Comparison of ENCODE assay signal across 27 mouse cellular contexts in genomic region chr13:47892569-47892968, GRCm38 (mm10).
"Had no signal": no experiment of that assay in that cellular context is flagged by ENCODE, and none has a peak within 500 bp of the region (broad histone marks: within the 10 kb centered on the region; RNA-seq: fewer than 3 reads in every experiment).

No protein-coding gene starts in this region.

- H3K36me3 ChIP-seq: heart, embryonic 10.5 days; heart, embryonic 12.5 days; hindbrain, embryonic 10.5 days; hindbrain, embryonic 12.5 days; hindbrain, embryonic 15.5 days; intestine, embryonic 15.5 days; kidney, embryonic 15.5 days; limb, embryonic 13.5 days; limb, embryonic 15.5 days; liver, embryonic 12.5 days had no signal

- H3K27me3 ChIP-seq: heart, embryonic 12.5 days; hindbrain, embryonic 12.5 days; hindbrain, embryonic 15.5 days; intestine, embryonic 15.5 days; kidney, embryonic 15.5 days; limb, embryonic 13.5 days; limb, embryonic 15.5 days; liver, embryonic 12.5 days had no signal

- H3K4me1 ChIP-seq: heart, embryonic 10.5 days; heart, embryonic 12.5 days; hindbrain, embryonic 12.5 days; hindbrain, embryonic 15.5 days; intestine, embryonic 15.5 days; kidney, embryonic 15.5 days; limb, embryonic 13.5 days; limb, embryonic 15.5 days; liver, embryonic 12.5 days had no signal

- H3K9ac ChIP-seq: heart, embryonic 12.5 days; hindbrain, embryonic 12.5 days; hindbrain, embryonic 15.5 days; intestine, embryonic 15.5 days; kidney, embryonic 15.5 days; limb, embryonic 13.5 days; limb, embryonic 15.5 days; liver, embryonic 12.5 days; liver, embryonic 14.5 days had no signal

- DNase-seq: gastrocnemius, adult 2 months; gastrocnemius, postnatal 10 days; gastrocnemius, postnatal 25 days; heart, adult 18-20 months; heart, postnatal 10 days; heart, postnatal 4 days; kidney, adult 11 months; kidney, adult 2 months; kidney, adult 9 months; kidney, postnatal 14 days; kidney, postnatal 36 days; layer of hippocampus, adult 9-11 months; layer of hippocampus, postnatal 36 days had no signal

- H3K4me2 ChIP-seq: heart, embryonic 12.5 days; hindbrain, embryonic 12.5 days; hindbrain, embryonic 15.5 days; intestine, embryonic 15.5 days; kidney, embryonic 15.5 days; limb, embryonic 13.5 days; limb, embryonic 15.5 days; liver, embryonic 12.5 days had no signal

- H3K4me3 ChIP-seq: gastrocnemius, adult 2 months; heart, embryonic 10.5 days; heart, embryonic 12.5 days; hindbrain, embryonic 10.5 days; hindbrain, embryonic 12.5 days; hindbrain, embryonic 15.5 days; intestine, embryonic 15.5 days; kidney, embryonic 15.5 days; left cerebral cortex, adult 2 months; limb, embryonic 13.5 days; limb, embryonic 15.5 days; liver, embryonic 12.5 days had no signal

- ATAC-seq: inflammation-experienced regulatory T-cells, adult 6 months; intestine, embryonic 15.5 days; liver, embryonic 12.5 days had no signal

- H3K9me3 ChIP-seq: heart, embryonic 10.5 days; heart, embryonic 12.5 days; hindbrain, embryonic 10.5 days; hindbrain, embryonic 12.5 days; hindbrain, embryonic 15.5 days; intestine, embryonic 15.5 days; kidney, embryonic 15.5 days; limb, embryonic 13.5 days; limb, embryonic 15.5 days; liver, embryonic 12.5 days had no signal

- H3K27ac ChIP-seq: gastrocnemius, adult 2 months; heart, embryonic 10.5 days; hindbrain, embryonic 10.5 days; hindbrain, embryonic 12.5 days; hindbrain, embryonic 15.5 days; intestine, embryonic 15.5 days; kidney, embryonic 15.5 days; kidney, postnatal 0 days; left cerebral cortex, adult 2 months; limb, embryonic 13.5 days; limb, embryonic 15.5 days; liver, embryonic 12.5 days; liver, embryonic 14.5 days had no signal
